ENCODE assay signal across 8 mouse cellular contexts in the genomic region with DNA sequence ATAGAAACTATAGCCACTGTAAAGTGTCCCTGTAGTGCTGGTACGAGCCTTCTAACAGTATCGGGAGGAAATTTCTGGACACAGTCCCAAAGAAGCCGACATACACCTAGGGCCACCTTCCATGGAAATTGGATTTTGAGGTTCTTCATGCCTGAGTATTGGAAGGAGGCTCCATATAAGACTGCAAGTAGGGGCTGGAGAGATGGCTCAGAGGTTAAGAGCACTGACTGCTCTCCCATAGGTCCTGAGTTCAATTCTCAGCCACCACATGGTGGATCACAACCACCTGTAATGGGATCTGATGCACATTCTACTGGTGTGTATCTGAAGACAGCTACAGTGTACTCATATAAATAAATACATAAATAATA. TPM values are rescaled to one million over a fixed set of nuclear protein-coding genes. Genes with fewer than 3 reads are reported as not detected.
DNase-seq lines count a peak whose midpoint lies in the region; ATAC-seq and TF ChIP-seq lines count a peak whose summit lies in the region.

No protein-coding gene starts in this region.

- ATAC-seq in heart, embryonic 11.5 days (replicated peaks; ENCODE audit: insufficient number of reproducible peaks, low FRiP score, low TSS enrichment) = no peak
- no peak; the same call in 1 of the 2 replicates for ATAC-seq in forebrain, embryonic 13.5 days
- no peak for ATAC-seq in liver, embryonic 15.5 days (ENCODE audit: insufficient read depth)
- ATAC-seq in megakaryocyte progenitor cell, adult 5-6 weeks (replicated peaks; ENCODE audit: poor library complexity) = no peak; the same call in 1 of the 2 replicates

- H3K27ac ChIP-seq in heart, embryonic 11.5 days (ENCODE audit: low read depth, low read length) = peak overlapping the region; percentile 98
- no peak overlapping the region for H3K27ac ChIP-seq in CH12.LX (ENCODE audit: insufficient read depth, low read depth)
- peak overlapping the region; percentile 94 for H3K27ac ChIP-seq in forebrain, embryonic 13.5 days
- peak overlapping the region; percentile 100 for H3K27ac ChIP-seq in liver, embryonic 15.5 days (replicated peaks)

- no peak for DNase-seq in heart, adult 11 months
- DNase-seq in CH12.LX (ENCODE audit: extremely low read depth) = no peak
- no peak for DNase-seq in right cerebral cortex, postnatal 25 days
- no peak for DNase-seq in ovary, postnatal 14 days (ENCODE audit: low spot score)

- peak overlapping the region; percentile 86 for H3K9ac ChIP-seq in heart, embryonic 11.5 days (ENCODE audit: low read depth, low read length)
- peak overlapping the region; percentile 75 for H3K9ac ChIP-seq in CH12.LX (ENCODE audit: insufficient read depth, low read depth)
- H3K9ac ChIP-seq in forebrain, embryonic 13.5 days = peak overlapping the region; percentile 72
- peak overlapping the region; percentile 69 for H3K9ac ChIP-seq in liver, embryonic 15.5 days

- H3K4me2 ChIP-seq in heart, embryonic 11.5 days = peak overlapping the region; percentile 77
- peak overlapping the region; percentile 93 for H3K4me2 ChIP-seq in CH12.LX (ENCODE audit: insufficient read depth, low read depth, poor library complexity, severe bottlenecking)
- H3K4me2 ChIP-seq in forebrain, embryonic 13.5 days = peak overlapping the region; percentile 66
- peak overlapping the region; percentile 74 for H3K4me2 ChIP-seq in liver, embryonic 15.5 days

- in situ Hi-C loops in CH12.LX (cut with MboI; ENCODE audit: low pct_ligation_motif_present, low pct_unique_long_range_greater_than_20kb, low sequenced_read_pairs) = loop anchor here (5.0 kb wide), 1 partner anchor 33 kb away; no protein-coding TSS in a partner anchor

- TF ChIP-seq EP300 in CH12.LX (IDR thresholded peaks at IDR 0.05; ENCODE audit: low read length) = no peak

- peak overlapping the region; percentile 70 for H3K4me3 ChIP-seq in heart, embryonic 11.5 days (ENCODE audit: low read depth, low read length)
- H3K4me3 ChIP-seq in CH12.LX (replicated peaks in 1 of 3; ENCODE audit: low read depth in 2 of 3, low read length in 2 of 3, poor library complexity in 1 of 3) = peak overlapping the region; percentile 56 to 80 (median 71)
- peak overlapping the region; percentile 57 for H3K4me3 ChIP-seq in forebrain, embryonic 13.5 days
- H3K4me3 ChIP-seq in liver, embryonic 15.5 days (replicated peaks) = peak overlapping the region; percentile 74

- H3K27me3 ChIP-seq in heart, embryonic 11.5 days (ENCODE audit: control insufficient read depth, insufficient read depth, low read length) = no peaks in the 10 kb centered on the region
- no peaks in the 10 kb centered on the region for H3K27me3 ChIP-seq in CH12.LX (replicated peaks)
- no peaks in the 10 kb centered on the region for H3K27me3 ChIP-seq in forebrain, embryonic 13.5 days
- no peaks in the 10 kb centered on the region for H3K27me3 ChIP-seq in liver, embryonic 15.5 days

- dilution Hi-C loops in CH12.LX (cut with MboI; ENCODE audit: extremely low pct_ligation_motif_present, extremely low pct_unique_long_range_greater_than_20kb, low sequenced_read_pairs) = no loop called here

- peaks cover 2% of the 10 kb centered on the region for H3K9me3 ChIP-seq in heart, embryonic 11.5 days (replicated peaks; ENCODE audit: control insufficient read depth, low read length)
- peaks cover 6% of the 10 kb centered on the region for H3K9me3 ChIP-seq in CH12.LX (replicated peaks; ENCODE audit: low read length)
- no peaks in the 10 kb centered on the region for H3K9me3 ChIP-seq in forebrain, embryonic 13.5 days (replicated peaks)
- 0 out of 2 replicates have a peak, but pooled peaks cover 4% of the 10 kb centered on the region for H3K9me3 ChIP-seq in liver, embryonic 15.5 days (replicated peaks)

- peaks cover 12% of the 10 kb centered on the region for H3K36me3 ChIP-seq in heart, embryonic 11.5 days (ENCODE audit: control insufficient read depth, insufficient read depth, low read length)
- H3K36me3 ChIP-seq in CH12.LX (replicated peaks in 1 of 2; ENCODE audit: control insufficient read depth in 1 of 2, insufficient read depth in 1 of 2, low read length in 1 of 2) = peaks cover 14 to 42% of the 10 kb centered on the region in 2 experiments
- H3K36me3 ChIP-seq in forebrain, embryonic 13.5 days (ENCODE audit: poor library complexity, severe bottlenecking) = peaks cover 33% of the 10 kb centered on the region
- H3K36me3 ChIP-seq in liver, embryonic 15.5 days (replicated peaks) = peaks cover 33% of the 10 kb centered on the region

- TF ChIP-seq CTCF in CH12.LX (conservative IDR thresholded peaks at IDR 0.05 in 1 of 2, IDR thresholded peaks at IDR 0.05 in 1 of 2; ENCODE audit: low read depth in 2 of 2, low read length in 2 of 2) = no peak

- WGBS in heart, embryonic 11.5 days (ENCODE audit: insufficient replicate concordance) = 12% methylated on average over 3 of the region's 3 CpGs
- WGBS in forebrain, embryonic 13.5 days = 12% methylated on average over 3 of the region's 3 CpGs
- 4% methylated on average over 3 of the region's 3 CpGs for WGBS in liver, embryonic 15.5 days (ENCODE audit: insufficient replicate concordance)

- H3K4me1 ChIP-seq in heart, embryonic 11.5 days (ENCODE audit: control insufficient read depth, insufficient read depth, low read length) = no peaks in the 10 kb centered on the region
- H3K4me1 ChIP-seq in CH12.LX (ENCODE audit: control insufficient read depth in 1 of 2, insufficient read depth in 2 of 2) = peaks cover 0 to 24% of the 10 kb centered on the region in 2 experiments; a peak in 2 of 4 replicates
- peaks cover 9% of the 10 kb centered on the region; the same call in 1 of the 2 replicates for H3K4me1 ChIP-seq in forebrain, embryonic 13.5 days
- peaks cover 78% of the 10 kb centered on the region for H3K4me1 ChIP-seq in liver, embryonic 15.5 days (replicated peaks)

- H3K79me2 ChIP-seq in CH12.LX (replicated peaks; ENCODE audit: control insufficient read depth, extremely low read depth, insufficient read depth, poor library complexity, severe bottlenecking) = 0 out of 2 replicates have a peak, but pooled peaks cover 5% of the 10 kb centered on the region

- TF ChIP-seq POLR2A in CH12.LX (IDR thresholded peaks at IDR 0.05; ENCODE audit: low read depth, low read length) = no peak

- TF ChIP-seq RAD21 in CH12.LX (IDR thresholded peaks at IDR 0.05; ENCODE audit: low read depth, low read length) = no peak

TF ChIP-seq in CH12.LX, 34 proteins besides CTCF, POLR2A, EP300 and RAD21:
- peak; percentile 89; the same call in 1 of the 2 replicates for TF ChIP-seq TBP (conservative IDR thresholded peaks at IDR 0.05; ENCODE audit: low read depth, low read length)
- TF ChIP-seq MAX (IDR thresholded peaks at IDR 0.05; ENCODE audit: low read length) = no peak

RNA-seq across cellular contexts. Expression of gene Smg9, which starts 0.6 kb away (rescaled TPM):
- polyA plus RNA-seq in heart, embryonic 11.5 days (2014; fragmentation: Nextera tagmentation; extraction: Ambion mirVana) = 17.5 and 21.2 TPM in 2 replicates
- total RNA-seq in CH12.LX (2012; rRNA removed) (19.1 and 20.5 TPM in 2 replicates), CH12.LX (2014; rRNA removed) (16.9 and 19.9 TPM in 2 replicates)
- 24.6 and 26.8 TPM in 2 replicates for polyA plus RNA-seq in CH12.LX (2012; ENCODE audit: insufficient read length, low read depth)
- polyA plus RNA-seq in forebrain, embryonic 13.5 days (2015; fragmentation: Nextera tagmentation; extraction: Ambion mirVana) = 25.7 and 30.4 TPM in 2 replicates
- polyA plus RNA-seq in liver, embryonic 15.5 days (2015; fragmentation: Nextera tagmentation; extraction: Ambion mirVana) = 14.8 and 15.9 TPM in 2 replicates
- total RNA-seq in megakaryocyte progenitor cell, adult 5-6 weeks (2015) = 10.8 and 18.1 TPM in 2 replicates
- 16.0 and 20.8 TPM in 2 replicates for total RNA-seq in megakaryocyte progenitor cell, adult 5-6 weeks (2017)

RNA-seq across cellular contexts. Expression of gene Kcnn4, which starts 30.0 kb away (rescaled TPM):
- polyA plus RNA-seq in heart, embryonic 11.5 days (2014; fragmentation: Nextera tagmentation; extraction: Ambion mirVana) = 9.9 and 11.2 TPM in 2 replicates
- 7.6 and 10.5 TPM in 2 replicates for total RNA-seq in CH12.LX (2012; rRNA removed)
- total RNA-seq in CH12.LX (2014; rRNA removed) = 12.9 and 14.3 TPM in 2 replicates
- 8.2 and 10.6 TPM in 2 replicates for polyA plus RNA-seq in CH12.LX (2012; ENCODE audit: insufficient read length, low read depth)
- 0.40 and 0.44 TPM in 2 replicates for polyA plus RNA-seq in forebrain, embryonic 13.5 days (2015; fragmentation: Nextera tagmentation; extraction: Ambion mirVana)
- 127 and 144 TPM in 2 replicates for polyA plus RNA-seq in liver, embryonic 15.5 days (2015; fragmentation: Nextera tagmentation; extraction: Ambion mirVana)
- 20.5 and 28.0 TPM in 2 replicates for total RNA-seq in megakaryocyte progenitor cell, adult 5-6 weeks (2015)
- 48.6 and 57.7 TPM in 2 replicates for total RNA-seq in megakaryocyte progenitor cell, adult 5-6 weeks (2017)

RNA-seq across cellular contexts. Expression of gene Lypd5, which starts 51.1 kb away (rescaled TPM):
- polyA plus RNA-seq in heart, embryonic 11.5 days (2014; fragmentation: Nextera tagmentation; extraction: Ambion mirVana) = not detected in 2 replicates
- not detected in 2 replicates for total RNA-seq in CH12.LX (2012; rRNA removed)
- total RNA-seq in CH12.LX (2014; rRNA removed) = not detected in 2 replicates
- polyA plus RNA-seq in CH12.LX (2012; ENCODE audit: insufficient read length, low read depth) = not detected in 2 replicates
- not detected in 2 replicates for polyA plus RNA-seq in forebrain, embryonic 13.5 days (2015; fragmentation: Nextera tagmentation; extraction: Ambion mirVana)
- not detected in 2 replicates for polyA plus RNA-seq in liver, embryonic 15.5 days (2015; fragmentation: Nextera tagmentation; extraction: Ambion mirVana)
- not detected in 2 replicates for total RNA-seq in megakaryocyte progenitor cell, adult 5-6 weeks (2015)
- total RNA-seq in megakaryocyte progenitor cell, adult 5-6 weeks (2017) = not detected in 2 replicates

RNA-seq across cellular contexts. Expression of gene Irgc1, which starts 52.0 kb away (rescaled TPM):
- polyA plus RNA-seq in heart, embryonic 11.5 days (2014; fragmentation: Nextera tagmentation; extraction: Ambion mirVana) = not detected in 2 replicates
- total RNA-seq in CH12.LX (2012; rRNA removed) = not detected in 2 replicates
- total RNA-seq in CH12.LX (2014; rRNA removed) = not detected in 2 replicates
- polyA plus RNA-seq in CH12.LX (2012; ENCODE audit: insufficient read length, low read depth) = not detected in 2 replicates
- 0.15 TPM in 1 of 2 replicates, not detected in the other for polyA plus RNA-seq in forebrain, embryonic 13.5 days (2015; fragmentation: Nextera tagmentation; extraction: Ambion mirVana)
- 0.18 TPM in 1 of 2 replicates, not detected in the other for polyA plus RNA-seq in liver, embryonic 15.5 days (2015; fragmentation: Nextera tagmentation; extraction: Ambion mirVana)
- 0.07 TPM in 1 of 2 replicates, not detected in the other for total RNA-seq in megakaryocyte progenitor cell, adult 5-6 weeks (2015)
- total RNA-seq in megakaryocyte progenitor cell, adult 5-6 weeks (2017) = not detected in 2 replicates

Comparison
In these comparisons a context has a peak if more than half of its experiments do, and no peak if none do; other contexts are left out.
1. RNA of gene Kcnn4, which starts 30.0 kb away (polyA plus RNA-seq): 127 to 144 TPM in liver, embryonic 15.5 days; 9.9 to 11.2 TPM in heart, embryonic 11.5 days, 8.2 to 10.6 TPM in CH12.LX and 0.40 to 0.44 TPM in forebrain, embryonic 13.5 days; every median in the first group is over 10 times any median in the second.
2. Peak in every context shown above with its lines, with median percentiles within 50 percentile points of each other: H3K4me2 ChIP-seq, H3K4me3 ChIP-seq and H3K9ac ChIP-seq.